Mouse (Mus musculus) gastrocnemius, adult 18-20 months (tissue): Measurements from ENCODE around the gene H2-T3. TPM values are rescaled to one million over a fixed set of nuclear protein-coding genes. Genes with fewer than 3 reads are reported as not detected.
"Not testable (repeated sequence)": the region's sequence is repeated elsewhere in the genome, so short reads cannot be mapped to it uniquely, and the experiment has no call there.

ENCODE experiments used
- DNase-seq: peaks from one replicate; pipeline ENCODE4 v3.0.0; 2021; ENCODE audit warnings: low spot score
- total RNA-seq, 2 experiments: library from RNA; stranded (reverse); gene quantifications; 2 replicates each; pipeline ENCODE4 v1.2.3; 2021

The H2-T3 gene
- total RNA-seq, 2 experiments from 2014 or later, result not detected

DNA sequence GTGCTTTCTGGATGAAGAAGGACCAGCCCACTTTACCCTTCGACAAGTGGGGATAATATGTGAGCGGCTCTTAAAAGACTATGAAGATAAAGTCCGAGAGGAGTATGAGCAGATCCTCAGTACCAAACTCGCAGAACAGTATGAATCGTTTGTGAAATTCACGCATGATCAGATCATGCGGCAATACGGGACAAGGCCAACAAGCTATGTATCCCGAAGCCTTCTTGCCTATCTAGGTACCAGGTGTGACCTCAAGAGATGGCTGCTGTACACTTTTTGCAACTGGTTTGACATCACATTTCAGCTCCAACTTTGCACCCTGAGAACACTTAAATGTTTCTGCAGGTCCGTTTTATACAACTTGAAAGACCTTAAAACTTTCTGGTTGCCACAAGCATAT lies 10.6 kb downstream of the H2-T3 start:
- not testable (repeated sequence) for DNase-seq

DNA sequence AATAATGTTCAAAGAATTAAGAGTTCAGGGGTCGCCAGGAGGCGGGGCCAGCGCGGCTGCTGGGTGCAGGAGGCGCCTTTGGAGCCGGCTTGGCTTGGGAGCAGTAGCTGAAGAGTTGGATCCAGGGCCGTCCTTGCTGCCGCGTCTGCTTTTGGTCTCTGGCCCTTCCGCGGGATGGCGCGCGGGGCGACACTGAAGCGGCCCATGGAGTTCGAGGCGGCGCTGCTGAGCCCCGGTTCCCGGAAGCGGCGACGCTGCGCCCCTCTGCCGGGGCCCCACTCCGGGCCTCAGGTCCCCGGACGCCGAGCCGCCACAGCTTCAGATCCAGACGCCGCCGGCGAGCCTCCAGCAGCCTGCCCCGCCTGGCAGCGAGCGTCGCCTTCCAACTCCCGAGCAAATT lies 11.1 kb downstream of the H2-T3 start:
- DNase-seq, result not testable (repeated sequence)

DNA sequence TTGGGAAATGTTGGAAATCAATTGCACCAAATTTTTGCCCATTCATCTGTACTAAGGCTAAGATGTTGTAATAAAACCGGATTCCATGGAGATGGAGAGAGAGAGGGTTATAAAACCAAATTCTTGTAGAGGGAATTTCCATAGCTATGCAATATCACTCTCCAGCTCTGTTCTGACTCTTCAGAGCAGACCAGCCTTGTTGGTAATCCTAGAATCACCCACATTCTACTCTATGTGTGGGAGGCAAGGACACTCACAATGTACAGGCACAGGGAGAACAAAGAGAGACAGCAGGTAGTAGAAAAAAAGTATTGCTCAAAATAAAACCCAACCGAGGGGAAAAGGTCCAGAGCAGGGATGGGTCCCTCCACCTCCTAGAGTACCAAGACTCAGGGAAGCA lies 14.0 kb downstream of the H2-T3 start:
- DNase-seq, result not testable (repeated sequence)

DNA sequence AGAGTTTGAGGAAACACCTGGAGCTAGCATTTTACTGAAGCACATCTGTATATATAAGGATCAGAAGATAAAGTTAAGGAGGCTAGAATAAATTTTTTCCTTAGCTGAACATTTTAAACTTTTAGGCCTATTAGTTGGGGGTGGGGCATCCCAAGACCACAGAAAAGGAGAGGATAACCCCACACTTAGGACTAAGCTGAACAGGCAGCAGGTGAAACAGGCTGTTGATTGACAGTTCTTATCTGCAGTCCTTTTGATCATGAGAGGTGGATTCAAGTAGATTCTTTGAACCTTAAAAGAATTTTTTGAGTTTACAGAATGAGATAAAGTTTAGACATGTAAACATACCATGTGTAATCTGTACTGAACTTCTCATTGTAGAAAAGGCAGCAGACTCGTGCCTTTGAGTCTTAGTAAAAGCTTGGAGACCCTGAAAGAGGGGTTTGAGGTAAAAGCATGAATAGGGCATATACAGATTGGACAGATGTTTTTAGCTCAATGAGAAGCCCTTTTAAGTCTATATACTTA lies 19.7 kb downstream of the H2-T3 start:
- no peak for DNase-seq

DNA sequence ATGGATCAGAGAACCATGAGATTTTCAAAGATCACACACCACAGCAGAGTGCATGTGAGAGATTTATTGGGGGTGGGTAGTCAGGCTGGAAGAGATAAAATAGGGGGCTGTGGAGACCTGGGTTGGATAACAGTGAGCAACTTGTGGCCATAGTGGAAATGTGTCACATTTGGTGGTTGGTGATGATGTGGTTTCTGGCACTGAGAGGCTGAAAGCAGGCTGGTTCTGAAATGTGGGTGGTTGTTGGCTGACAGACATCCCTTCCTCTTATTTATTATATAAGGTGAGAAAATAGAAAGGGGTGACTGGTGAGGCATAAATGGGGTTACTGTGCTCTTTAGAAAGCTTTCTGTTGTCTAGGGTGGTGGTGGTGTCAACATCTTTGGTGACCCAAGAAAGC lies 20.3 kb downstream of the H2-T3 start:
- no peak for DNase-seq

DNA sequence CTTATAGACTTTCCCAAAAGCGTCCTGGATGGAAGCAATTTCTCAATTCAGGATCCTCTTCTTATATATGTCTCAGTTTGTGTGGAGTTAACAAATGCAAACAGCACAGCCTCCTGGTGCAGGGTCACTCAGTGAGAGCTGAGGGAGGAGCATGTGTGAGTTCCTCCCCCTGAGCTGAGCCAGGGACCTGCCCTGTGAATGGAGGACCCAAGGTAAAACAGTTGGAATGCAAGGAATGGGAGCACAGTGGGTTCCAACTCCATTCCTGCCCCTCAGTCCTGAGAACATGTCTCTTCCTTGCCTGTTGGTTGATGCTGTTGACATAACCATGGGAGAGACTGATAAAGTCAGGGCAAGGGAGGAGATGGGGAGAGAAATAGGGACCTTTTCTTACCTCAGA lies 21.0 kb downstream of the H2-T3 start:
- not testable (repeated sequence) for DNase-seq

DNA sequence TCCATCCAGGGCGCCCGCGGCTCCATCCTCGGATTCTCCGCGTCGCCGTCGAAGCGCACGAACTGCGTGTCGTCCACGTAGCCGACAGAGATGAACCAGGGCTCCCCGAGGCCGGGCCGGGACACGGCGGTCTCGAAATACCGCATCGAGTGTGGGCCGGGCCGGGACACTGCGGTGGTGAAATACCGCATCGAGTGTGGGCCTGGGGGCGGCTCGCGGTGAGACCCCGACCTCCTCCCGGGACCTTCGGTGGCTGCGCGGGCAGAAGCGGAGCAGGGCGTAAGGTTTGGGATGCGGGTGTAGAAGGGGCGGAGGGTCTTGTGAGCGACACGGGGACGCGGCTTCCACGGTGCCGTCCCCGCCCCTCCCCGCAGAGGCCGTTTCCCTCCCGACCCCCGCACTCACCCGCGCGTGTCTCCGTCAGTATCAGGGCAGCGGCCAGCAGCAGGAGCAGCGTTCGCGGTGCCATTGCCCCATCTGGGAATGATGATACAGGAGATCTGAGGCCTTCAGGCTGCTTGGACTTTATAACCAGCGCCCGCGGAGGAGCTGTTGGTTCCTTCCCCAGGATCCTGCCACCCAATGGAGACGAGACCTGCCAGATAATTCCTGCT lies 21.9 kb downstream of the H2-T3 start, which contains the start of gene Gm8909:
Gene Gm8909, minus strand, starts transcription at position 499 of the 614 bp plus-strand sequence.
- DNase-seq, result no peak

DNA sequence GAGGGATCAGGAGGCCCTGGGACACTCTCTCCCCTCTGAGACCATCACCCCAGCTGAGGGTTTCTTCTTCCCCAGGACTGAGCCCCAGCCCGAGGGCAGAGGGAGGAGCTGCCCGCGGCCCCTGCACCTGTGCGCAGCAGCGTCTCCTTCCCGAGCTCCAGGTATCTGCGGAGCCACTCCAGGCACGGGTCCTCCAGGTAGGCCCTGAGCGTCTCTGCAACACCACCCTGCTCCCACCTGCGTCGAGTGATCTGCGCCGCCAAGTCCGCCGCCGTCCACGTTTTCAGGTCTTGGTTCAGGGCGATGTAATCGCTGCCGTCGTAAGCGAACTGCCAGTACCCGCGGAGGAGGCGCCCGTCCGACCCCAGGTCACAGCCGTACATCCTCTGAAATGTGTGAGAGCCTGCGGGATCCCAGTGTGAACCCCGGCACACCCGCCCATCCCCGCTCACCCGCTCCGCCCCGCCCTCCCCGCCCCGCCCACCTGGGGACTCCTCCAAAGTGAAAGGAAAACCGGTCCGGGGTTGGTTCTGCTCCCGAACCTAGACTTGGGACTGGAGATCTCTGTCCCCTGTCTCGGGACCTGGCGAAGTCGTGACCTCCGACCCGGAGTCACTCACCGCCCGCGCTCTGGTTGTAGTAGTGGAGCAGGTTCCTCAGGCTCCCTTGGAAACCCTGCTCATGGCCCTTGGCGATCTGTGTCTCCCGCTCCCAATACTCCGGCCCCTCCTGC lies 22.6 kb downstream of the H2-T3 start:
- DNase-seq, result no peak

DNA sequence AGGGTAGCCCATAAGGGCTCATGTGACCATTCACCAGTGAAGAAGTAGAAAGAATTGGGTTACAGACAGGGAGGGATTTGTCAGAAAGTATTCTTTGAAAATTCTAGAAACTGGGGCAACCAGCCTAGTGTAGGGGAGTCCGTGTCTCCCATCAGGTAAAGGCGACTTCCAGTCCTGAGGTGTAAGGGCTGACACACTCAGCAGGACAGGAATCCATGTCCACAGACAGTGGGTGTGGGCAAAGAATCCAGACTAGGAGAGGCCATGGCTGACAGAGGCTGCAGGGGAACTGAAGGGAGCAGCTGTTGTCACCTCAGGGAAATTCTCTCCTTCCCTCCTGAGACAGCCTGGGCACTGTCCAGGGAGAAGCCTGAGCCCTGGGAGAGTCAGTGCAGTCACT lies 23.2 kb downstream of the H2-T3 start:
- DNase-seq, result not testable (repeated sequence)

DNA sequence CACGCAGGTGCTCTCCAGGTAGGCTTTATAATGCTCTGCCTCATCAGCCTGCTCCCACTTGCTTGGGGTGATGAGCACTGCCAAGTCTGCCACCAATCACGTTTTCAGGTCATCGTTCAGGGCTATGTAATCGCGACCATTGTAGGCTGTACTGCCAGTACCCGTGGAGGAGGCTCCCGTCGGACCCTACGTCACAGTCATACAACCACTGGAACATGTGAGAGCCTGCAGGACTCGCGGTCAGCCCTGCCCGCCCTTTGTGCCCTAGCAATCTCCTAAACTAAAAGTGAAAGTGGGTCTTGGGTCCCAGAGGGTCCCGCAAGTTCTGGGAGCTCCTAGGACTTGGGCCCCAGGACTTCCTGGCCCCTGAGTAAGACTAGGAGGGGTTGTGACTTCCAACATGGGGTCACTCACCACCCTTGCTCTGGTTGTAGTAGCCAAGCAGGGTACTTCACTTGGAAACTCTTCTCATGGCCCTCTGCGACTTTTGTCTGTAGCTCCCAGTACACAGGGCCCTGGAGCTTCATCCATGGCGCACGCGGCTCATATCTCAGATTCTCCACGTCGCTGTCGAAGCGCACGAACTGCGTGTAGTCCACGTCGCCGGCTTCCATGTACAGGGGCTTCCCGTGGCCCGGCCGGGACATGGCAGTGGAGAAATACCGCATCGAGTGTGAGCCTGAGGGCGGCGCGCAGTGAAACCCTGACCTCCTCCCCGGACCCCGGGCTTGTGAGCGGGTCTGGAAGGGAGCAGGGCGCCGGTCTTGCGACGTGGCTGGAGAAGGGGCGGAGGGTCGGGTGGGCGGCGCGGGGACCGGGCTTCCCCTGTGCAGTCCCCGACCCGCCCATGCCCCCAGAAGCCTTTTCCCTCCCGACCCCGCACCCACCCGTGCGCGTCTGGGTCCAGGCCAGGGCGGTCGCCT lies 28.7 kb downstream of the H2-T3 start:
- DNase-seq, result no peak

DNA sequence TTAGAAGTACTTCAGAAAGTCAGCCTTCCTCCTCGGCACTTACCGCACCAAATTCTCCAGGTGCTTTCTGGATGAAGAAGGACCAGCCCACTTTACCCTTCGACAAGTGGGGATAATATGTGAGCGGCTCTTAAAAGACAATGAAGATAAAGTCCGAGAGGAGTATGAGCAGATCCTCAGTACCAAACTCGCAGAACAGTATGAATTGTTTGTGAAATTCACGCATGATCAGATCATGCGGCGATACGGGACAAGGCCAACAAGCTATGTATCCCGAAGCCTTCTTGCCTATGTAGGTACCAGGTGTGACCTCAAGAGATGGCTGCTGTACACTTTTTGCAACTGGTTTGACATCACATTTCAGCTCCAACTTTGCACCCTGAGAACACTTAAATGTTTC lies 31.8 kb downstream of the H2-T3 start:
- not testable (repeated sequence) for DNase-seq

DNA sequence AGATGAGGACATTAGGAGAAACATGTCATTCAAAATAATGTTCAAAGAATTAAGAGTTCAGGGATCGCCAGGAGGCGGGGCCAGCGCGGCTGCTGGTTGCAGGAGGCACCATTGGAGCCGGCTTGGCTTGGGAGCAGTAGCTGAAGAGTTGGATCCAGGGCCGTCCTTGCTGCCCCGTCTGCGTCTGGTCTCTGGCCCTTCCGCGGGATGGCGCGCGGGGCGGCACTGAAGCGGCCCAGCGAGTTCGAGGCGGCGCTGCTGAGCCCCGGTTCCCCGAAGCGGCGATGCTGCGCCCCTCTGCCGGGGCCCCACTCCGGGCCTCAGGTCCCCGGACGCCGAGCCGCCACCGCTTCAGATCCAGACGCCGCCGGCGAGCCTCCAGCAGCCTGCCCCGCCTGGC lies 32.3 kb downstream of the H2-T3 start:
- not testable (repeated sequence) for DNase-seq

DNA sequence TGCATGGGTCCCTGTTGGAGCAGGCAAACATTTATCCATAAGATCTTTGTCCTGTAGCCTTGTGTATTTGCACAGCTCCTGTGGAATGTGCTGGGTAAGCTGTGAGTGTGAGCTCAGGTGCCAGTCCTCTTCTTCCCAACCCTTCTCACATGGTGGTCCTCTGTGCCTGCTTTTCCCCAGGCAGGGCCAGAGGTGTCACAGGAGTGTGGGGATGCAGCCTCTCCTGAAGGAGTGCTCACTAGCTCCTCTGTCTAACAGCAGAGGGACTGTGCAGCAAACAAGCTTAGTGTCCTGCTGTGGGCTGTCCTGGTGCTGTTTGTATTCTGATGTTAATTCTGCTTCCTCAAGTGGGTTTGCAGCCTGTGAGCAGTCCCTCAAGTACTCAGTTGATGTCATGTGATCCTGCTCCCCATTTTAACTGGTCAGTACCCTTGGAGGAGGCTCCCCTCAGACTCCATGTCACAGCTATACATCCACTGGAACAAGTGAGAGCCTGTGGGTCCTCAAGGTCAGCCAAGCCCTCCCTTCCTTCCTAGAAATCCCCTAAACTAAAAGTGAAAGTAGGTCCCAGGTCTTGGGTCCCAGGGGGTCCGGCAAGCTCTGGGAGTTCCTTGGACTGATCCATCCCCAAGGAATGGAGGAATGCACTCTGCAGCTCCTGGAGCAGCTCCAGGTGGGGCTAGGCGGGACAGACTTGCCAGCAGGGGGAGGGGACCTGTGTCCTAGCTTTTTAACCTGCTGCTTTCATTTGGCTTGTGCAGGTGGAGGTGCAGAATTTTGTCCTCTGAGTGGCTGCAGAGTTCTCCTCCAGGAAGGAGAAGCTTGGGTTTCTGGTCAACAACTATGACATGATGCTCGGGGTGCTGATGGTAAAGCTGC lies 35.6 kb downstream of the H2-T3 start:
- DNase-seq, result no peak

DNA sequence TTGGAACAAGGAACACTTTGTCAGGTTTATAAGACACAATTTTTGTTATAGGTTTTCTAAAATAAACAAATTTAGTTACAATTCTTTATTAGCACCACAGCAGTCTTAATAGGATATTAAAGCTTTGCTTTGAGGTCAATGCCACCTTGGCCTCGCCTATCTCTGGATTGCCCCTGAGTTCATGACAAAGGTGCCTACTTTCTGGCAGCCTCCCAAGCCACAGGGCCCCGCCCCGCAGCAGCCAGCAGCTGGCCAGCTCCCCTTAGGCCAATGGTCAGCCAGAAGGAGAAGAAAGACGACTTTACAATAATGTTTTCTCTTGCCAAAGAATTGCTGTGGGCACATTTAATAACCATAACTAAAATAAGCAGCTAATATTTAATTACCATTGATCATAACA lies 38.9 kb downstream of the H2-T3 start:
- not testable (repeated sequence) for DNase-seq

DNA sequence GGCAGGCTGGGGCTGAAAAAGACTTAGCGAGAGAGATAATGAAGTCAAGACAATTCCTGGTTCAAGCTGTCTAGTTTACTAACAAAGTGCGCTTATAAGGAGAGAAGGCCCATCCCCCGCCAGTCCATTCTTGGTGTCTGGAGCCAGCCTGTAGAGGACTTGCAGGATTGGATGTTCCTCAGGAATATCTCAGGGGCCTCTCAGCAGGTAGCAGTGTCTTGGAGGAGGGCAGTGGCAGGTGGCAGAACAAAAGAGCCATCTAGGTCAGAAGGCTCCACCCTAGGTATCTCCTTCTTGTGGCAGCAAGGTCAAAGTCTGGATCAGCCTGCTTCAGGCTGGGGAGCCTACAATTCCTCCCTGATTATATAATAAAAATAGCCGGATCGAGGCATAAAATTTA lies 41.6 kb downstream of the H2-T3 start:
- not testable (repeated sequence) for DNase-seq

DNA sequence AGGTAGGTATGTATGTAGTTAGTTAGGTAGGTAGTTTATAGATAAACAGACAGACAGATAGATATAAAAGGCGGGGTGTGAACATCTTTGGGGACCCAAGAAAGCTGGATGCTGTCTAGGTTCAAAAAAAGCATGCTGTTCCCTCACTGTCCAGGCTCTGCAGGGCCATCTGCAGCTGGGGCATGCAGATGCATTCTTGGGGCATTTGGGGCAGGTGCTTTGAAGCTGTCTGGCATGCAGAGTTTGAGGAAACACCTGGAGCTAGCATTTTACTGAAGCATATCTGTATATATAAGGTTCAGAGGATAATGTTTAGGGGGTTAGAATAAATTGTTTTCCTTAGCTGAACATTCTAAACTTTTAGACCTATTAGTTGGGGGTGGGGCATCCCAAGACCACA lies 43.1 kb downstream of the H2-T3 start:
- not testable (repeated sequence) for DNase-seq

DNA sequence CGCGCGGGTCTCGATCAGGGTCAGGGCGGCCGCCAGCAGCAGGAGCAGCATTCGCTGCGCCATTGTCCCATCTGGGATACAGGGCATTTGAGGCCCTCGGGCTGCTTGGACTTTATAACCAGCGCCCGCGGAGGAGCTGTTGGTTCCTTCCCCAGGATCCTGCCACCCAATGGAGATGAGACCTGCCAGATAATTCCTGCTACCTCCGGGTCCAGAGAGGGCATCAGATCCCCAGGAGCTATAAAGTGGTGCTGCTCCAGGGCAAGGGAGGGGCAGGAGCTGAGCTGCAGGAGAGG lies 44.3 kb downstream of the H2-T3 start:
- not testable (repeated sequence) for DNase-seq

DNA sequence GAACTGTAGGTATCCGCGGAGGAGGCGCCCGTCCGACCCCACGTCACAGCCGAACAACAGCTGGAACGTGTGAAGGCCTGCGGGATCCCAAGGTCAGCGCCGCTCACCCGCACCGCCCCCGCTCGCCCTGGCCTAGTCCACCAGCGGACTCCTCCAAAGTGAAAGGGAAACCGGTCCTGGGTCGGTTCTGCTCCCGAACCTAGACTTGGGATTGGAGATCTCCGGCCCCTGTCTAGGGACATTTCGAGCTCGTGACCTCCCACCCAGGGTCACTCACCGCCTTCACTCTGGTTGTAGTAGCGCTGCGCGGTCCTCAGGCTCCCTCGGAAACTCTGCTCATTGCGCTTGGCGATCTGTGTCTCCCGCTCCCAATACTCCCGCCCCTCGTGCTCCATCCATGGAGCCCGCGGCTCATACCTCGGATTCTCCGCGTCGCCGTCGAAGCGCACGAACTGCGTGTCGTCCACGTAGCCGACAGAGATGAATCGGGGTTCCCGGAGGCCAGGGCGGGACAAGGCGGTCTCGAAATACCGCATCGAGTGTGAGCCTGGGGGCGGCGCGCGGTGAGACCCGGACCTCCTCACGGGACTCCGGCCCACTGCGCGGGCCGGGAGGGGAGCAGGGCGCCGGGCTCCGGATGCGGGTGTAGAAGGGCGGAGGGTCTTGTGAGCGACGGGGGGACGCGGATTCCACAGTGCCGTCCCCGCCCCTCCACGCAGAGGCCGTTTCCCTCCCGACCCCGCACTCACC lies 44.8 kb downstream of the H2-T3 start:
- DNase-seq, result no peak

DNA sequence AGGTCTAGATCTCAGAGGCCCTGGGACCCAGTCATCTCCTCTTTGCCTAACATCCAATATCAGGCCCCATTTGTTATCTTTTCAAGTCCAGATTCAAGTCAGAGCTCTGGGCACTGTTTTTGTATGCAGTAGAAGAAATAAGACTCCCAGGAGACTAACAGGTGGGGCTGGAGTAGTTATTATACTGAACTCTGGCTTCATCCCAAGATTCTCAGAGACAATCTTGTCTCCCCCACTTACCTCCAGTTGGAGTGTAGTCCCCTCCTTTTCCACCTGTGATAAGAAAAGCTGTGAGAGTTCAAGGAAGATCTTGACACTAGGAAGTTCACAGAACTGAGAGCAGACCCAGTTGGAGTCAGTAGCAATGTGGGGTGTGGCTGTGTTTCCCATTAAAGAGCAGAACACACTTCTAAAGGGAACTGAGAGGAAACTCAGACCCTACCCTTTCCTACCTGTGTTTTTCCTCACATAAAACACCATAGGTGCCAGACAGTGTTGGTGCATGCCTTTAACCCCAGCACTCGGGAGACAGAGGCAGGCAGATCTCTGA lies 53.7 kb downstream of the H2-T3 start:
- not testable (repeated sequence) for DNase-seq
